Mouse (Mus musculus) macrophage (primary cell): ENCODE results near the gene Fgd6. TPM values are rescaled to one million over a fixed set of nuclear protein-coding genes. Genes with fewer than 3 reads are reported as not detected.

Source experiments
- H3K27ac ChIP-seq: fragments of 350-480 bp; formaldehyde crosslinking; 2 replicates; pipeline ENCODE4 v1.9.0; 2021
- H3K36me3 ChIP-seq: fragments of 350-480 bp; formaldehyde crosslinking; 2 replicates; pipeline ENCODE4 v1.9.0; 2021; ENCODE audit errors: inconsistent target
- H3K4me3 ChIP-seq: fragments of 350-480 bp; formaldehyde crosslinking; 2 replicates; pipeline ENCODE4 v1.9.0; 2021; ENCODE audit errors: inconsistent target
- H3K79me2 ChIP-seq: fragments of 350-480 bp; formaldehyde crosslinking; 2 replicates; pipeline ENCODE4 v1.9.0; 2021; ENCODE audit errors: inconsistent target
- WGBS: methylation state at CpG from one replicate; pipeline ENCODE4 v1.1.7; 2026; ENCODE audit warnings: inconsistent platforms; ENCODE audit not compliant: missing documents; 5-methylcytosine and 5-hydroxymethylcytosine counted together
- polyA plus RNA-seq: library from polyadenylated mRNA; stranded (reverse); fragments of 250-400 nt; gene quantifications from 3 replicates; pipeline ENCODE4 v1.2.4, GENCODE M21; 2018; ENCODE audit warnings: inconsistent platforms

The Fgd6 gene
- polyA plus RNA-seq, 1 experiment from 2014 or later: 11.7 TPM

GRCm38 (mm10) chr10:94060190-94060589 lies 24.4 kb downstream of the Fgd6 start:
- H3K27ac ChIP-seq: peak overlapping the region; percentile 78

GRCm38 (mm10) chr10:94062357-94062756 lies 26.6 kb downstream of the Fgd6 start:
- 97% methylated on average over 5 of the region's 5 CpGs for WGBS
- Histone ChIP-seq H3K79me2 (peaks cover 56% of the 10 kb centered on the region), H3K4me3 (no peak overlapping the region), H3K27ac (no peak overlapping the region), H3K36me3 (no peaks in the 10 kb centered on the region)

More at GRCm38 (mm10) chr10:94060190-94060589, 24.4 kb downstream of the Fgd6 start:
- peaks cover 71% of the 10 kb centered on the region for H3K79me2 ChIP-seq
- WGBS: 43% methylated on average over 8 of the region's 8 CpGs
- no peak overlapping the region for H3K4me3 ChIP-seq
- H3K36me3 ChIP-seq: no peaks in the 10 kb centered on the region

GRCm38 (mm10) chr10:94066896-94067295 lies 31.1 kb downstream of the Fgd6 start:
- Histone ChIP-seq H3K4me3 (no peak overlapping the region), H3K79me2 (peaks cover 44% of the 10 kb centered on the region; the same call in 1 of the 2 replicates), H3K27ac (no peak overlapping the region), H3K36me3 (no peaks in the 10 kb centered on the region)
- WGBS: 90% methylated on average over 3 of the region's 3 CpGs

- 94% methylated on average over 5 of the region's 5 CpGs for WGBS
- Histone ChIP-seq H3K4me3 (no peak overlapping the region), H3K27ac (no peak overlapping the region), H3K79me2 (peaks cover 27% of the 10 kb centered on the region; the same call in 1 of the 2 replicates), H3K36me3 (no peaks in the 10 kb centered on the region)
Observed at GRCm38 (mm10) chr10:94068701-94069100, 32.9 kb downstream of the Fgd6 start.

GRCm38 (mm10) chr10:94071641-94072040 lies 35.8 kb downstream of the Fgd6 start:
- no peaks in the 10 kb centered on the region for H3K36me3 ChIP-seq
- H3K4me3 ChIP-seq: no peak overlapping the region
- peaks cover 22% of the 10 kb centered on the region; the same call in 1 of the 2 replicates for H3K79me2 ChIP-seq
- 94% methylated on average over 7 of the region's 7 CpGs for WGBS
- no peak overlapping the region for H3K27ac ChIP-seq

GRCm38 (mm10) chr10:94072261-94072915 lies 36.6 kb downstream of the Fgd6 start:
- 74% methylated on average over 10 of the region's 10 CpGs for WGBS
- Histone ChIP-seq H3K79me2 (peaks cover 15% of the 10 kb centered on the region; the same call in 1 of the 2 replicates), H3K36me3 (no peaks in the 10 kb centered on the region), H3K27ac (no peak overlapping the region), H3K4me3 (no peak overlapping the region)

GRCm38 (mm10) chr10:94072916-94073465 lies 37.2 kb downstream of the Fgd6 start:
- Histone ChIP-seq H3K36me3 (no peaks in the 10 kb centered on the region), H3K4me3 (no peak overlapping the region), H3K27ac (no peak overlapping the region), H3K79me2 (peaks cover 14% of the 10 kb centered on the region; the same call in 1 of the 2 replicates)
- 92% methylated on average over 3 of the region's 4 CpGs for WGBS

- 96% methylated on average over 14 of the region's 14 CpGs for WGBS
- Histone ChIP-seq H3K79me2 (no peaks in the 10 kb centered on the region; the same call in 1 of the 2 replicates), H3K36me3 (no peaks in the 10 kb centered on the region), H3K4me3 (no peak overlapping the region), H3K27ac (no peak overlapping the region)
Observed at GRCm38 (mm10) chr10:94076966-94077825, 41.4 kb downstream of the Fgd6 start.

- H3K36me3 ChIP-seq: no peaks in the 10 kb centered on the region
- H3K4me3 ChIP-seq: no peak overlapping the region
- WGBS: 89% methylated on average over 3 of the region's 3 CpGs
- H3K79me2 ChIP-seq: no peaks in the 10 kb centered on the region
- no peak overlapping the region for H3K27ac ChIP-seq
Observed at GRCm38 (mm10) chr10:94080740-94081139, 44.9 kb downstream of the Fgd6 start.

- H3K27ac ChIP-seq: no peak overlapping the region
- H3K36me3 ChIP-seq: no peaks in the 10 kb centered on the region
- H3K79me2 ChIP-seq: no peaks in the 10 kb centered on the region
- H3K4me3 ChIP-seq: no peak overlapping the region
- 42% methylated on average over 7 of the region's 7 CpGs for WGBS
Observed at GRCm38 (mm10) chr10:94082040-94082734, 46.4 kb downstream of the Fgd6 start.

GRCm38 (mm10) chr10:94086315-94086714 lies 50.5 kb downstream of the Fgd6 start:
- no peaks in the 10 kb centered on the region for H3K79me2 ChIP-seq
- WGBS: 95% methylated on average over 8 of the region's 8 CpGs
- H3K4me3 ChIP-seq: no peak overlapping the region
- no peak overlapping the region for H3K27ac ChIP-seq
- H3K36me3 ChIP-seq: no peaks in the 10 kb centered on the region

- no peak overlapping the region for H3K27ac ChIP-seq
- WGBS: 87% methylated on average over 8 of the region's 11 CpGs
- no peak overlapping the region for H3K4me3 ChIP-seq
- H3K36me3 ChIP-seq: peaks cover 5% of the 10 kb centered on the region; the same call in 1 of the 2 replicates
- H3K79me2 ChIP-seq: no peaks in the 10 kb centered on the region
Observed at GRCm38 (mm10) chr10:94087367-94088077, 51.7 kb downstream of the Fgd6 start.

GRCm38 (mm10) chr10:94090032-94090431 lies 54.2 kb downstream of the Fgd6 start:
- Histone ChIP-seq H3K36me3 (peaks cover 5% of the 10 kb centered on the region; the same call in 1 of the 2 replicates), H3K27ac (peak overlapping the region; percentile 42), H3K79me2 (no peaks in the 10 kb centered on the region), H3K4me3 (no peak overlapping the region)
- 67% methylated on average over 3 of the region's 3 CpGs for WGBS

- Histone ChIP-seq H3K27ac (no peak overlapping the region), H3K4me3 (no peak overlapping the region), H3K36me3 (peaks cover 5% of the 10 kb centered on the region; the same call in 1 of the 2 replicates), H3K79me2 (no peaks in the 10 kb centered on the region)
- 87% methylated on average over 5 of the region's 5 CpGs for WGBS
Observed at GRCm38 (mm10) chr10:94093534-94093933, 57.7 kb downstream of the Fgd6 start.
